Mouse (Mus musculus) CH12.LX (cell line): ENCODE data around the gene Dmp1.

ENCODE experiments used
- CTCF ChIP-seq, 2 experiments: IDR thresholded peaks in 1 of 2; conservative IDR thresholded peaks in 1 of 2; 2 replicates each; pipeline ENCODE4 v1.5.1; 2011 to 2012; ENCODE audit warnings: low read depth in 2 of 2, low read length in 2 of 2, improper control_type of control experiment in 1 of 2, inconsistent platforms in 1 of 2, mild to moderate bottlenecking in 1 of 2, moderate library complexity in 1 of 2
- ELF1 ChIP-seq: IDR thresholded peaks from 2 replicates; pipeline ENCODE4 v1.6.1; 2014; ENCODE audit warnings: low read depth, mild to moderate bottlenecking, inconsistent platforms, low read length, improper control_type of control experiment
- EP300 ChIP-seq: IDR thresholded peaks from 2 replicates; pipeline ENCODE4 v1.6.1; 2011; ENCODE audit warnings: low read length, improper control_type of control experiment
- GABPA ChIP-seq: IDR thresholded peaks from 2 replicates; pipeline ENCODE4 v1.6.1; 2012; ENCODE audit warnings: low read depth, low read length, improper control_type of control experiment, inconsistent platforms; ENCODE audit not compliant: insufficient replicate concordance
- HCFC1 ChIP-seq: IDR thresholded peaks from 2 replicates; pipeline ENCODE4 v1.6.1; 2012; ENCODE audit warnings: low read depth, mild to moderate bottlenecking, inconsistent platforms, low read length, improper control_type of control experiment
- KAT2A ChIP-seq: IDR thresholded peaks from 2 replicates; pipeline ENCODE4 v1.6.1; 2012; ENCODE audit warnings: low read length, improper control_type of control experiment, inconsistent platforms; ENCODE audit not compliant: insufficient replicate concordance
- MAFK ChIP-seq: IDR thresholded peaks from 2 replicates; pipeline ENCODE4 v1.6.1; 2011; ENCODE audit warnings: low read length, improper control_type of control experiment; ENCODE audit not compliant: insufficient replicate concordance
- PAX5 ChIP-seq: IDR thresholded peaks from 2 replicates; pipeline ENCODE4 v1.6.1; 2012; ENCODE audit warnings: low read length, inconsistent platforms, mixed read lengths
- POLR2A ChIP-seq: IDR thresholded peaks from 2 replicates; pipeline ENCODE4 v1.6.1; 2011; ENCODE audit warnings: low read depth, mild to moderate bottlenecking, improper control_type of control experiment, low read length
- SMC3 ChIP-seq: IDR thresholded peaks from 2 replicates; pipeline ENCODE4 v1.6.1; 2011; ENCODE audit warnings: low read depth, low read length, improper control_type of control experiment
- TCF12 ChIP-seq: IDR thresholded peaks from 2 replicates; pipeline ENCODE4 v1.6.1; 2014; ENCODE audit warnings: low read depth, mild to moderate bottlenecking, inconsistent platforms, low read length, improper control_type of control experiment
- USF1 ChIP-seq: IDR thresholded peaks from 2 replicates; pipeline ENCODE4 v1.6.1; 2014; ENCODE audit warnings: low read depth, mild to moderate bottlenecking, inconsistent platforms, low read length, improper control_type of control experiment
- USF2 ChIP-seq: conservative IDR thresholded peaks from 2 replicates; pipeline ENCODE4 v1.6.1; 2011; ENCODE audit warnings: low read depth, low read length, improper control_type of control experiment
- ZNF384 ChIP-seq: IDR thresholded peaks from 2 replicates; pipeline ENCODE4 v1.6.1; 2012; ENCODE audit warnings: low read depth, low read length, improper control_type of control experiment, inconsistent platforms

- no peak for TF ChIP-seq TCF12
- no peak for TF ChIP-seq CTCF (conservative IDR thresholded peaks at IDR 0.05 in 1 of 2, IDR thresholded peaks at IDR 0.05 in 1 of 2; ENCODE audit: low read depth in 2 of 2, low read length in 2 of 2)
- TF ChIP-seq MAFK = no peak
- TF ChIP-seq POLR2A = no peak
- TF ChIP-seq KAT2A = no peak
- no peak for TF ChIP-seq ELF1
- no peak for TF ChIP-seq SMC3
- no peak for TF ChIP-seq USF1
- no peak for TF ChIP-seq ZNF384
- no peak for TF ChIP-seq PAX5
- no peak for TF ChIP-seq USF2
- TF ChIP-seq GABPA = no peak
- no peak for TF ChIP-seq EP300
- no peak for TF ChIP-seq HCFC1
Measured at GRCm38 (mm10) chr5:104183743-104184142, 18.7 kb upstream of the Dmp1 start.
